Mouse (Mus musculus) liver, embryonic 16.5 days (tissue): ENCODE results near the gene 1700022I11Rik. TPM values are rescaled to one million over a fixed set of nuclear protein-coding genes. Genes with fewer than 3 reads are reported as not detected.
A peak's percentile ranks its signal among the peaks of the same experiment; 100 is the strongest.

ENCODE experiments used
- ATAC-seq: fragments of 200-750 bp; cut with Nextera tagmentation; 2 replicates; pipeline ENCODE4 v1.8.0; 2017; ENCODE audit warnings: low read depth, mild to moderate bottlenecking, moderate number of reproducible peaks, moderate library complexity
- H3K27ac ChIP-seq: fragments of 300-500 bp; sonication (generic); 2 replicates; pipeline ENCODE4 v1.5.1; 2014; ENCODE audit warnings: mild to moderate bottlenecking, low read length
- H3K27me3 ChIP-seq: fragments of 300-500 bp; sonication (generic); 2 replicates; pipeline ENCODE4 v1.6.1; 2014; ENCODE audit warnings: low read depth, low read length, mixed read lengths; ENCODE audit not compliant: control insufficient read depth, insufficient read depth
- H3K36me3 ChIP-seq: fragments of 300-500 bp; sonication (generic); 2 replicates; pipeline ENCODE4 v1.6.1; 2014; ENCODE audit warnings: mild to moderate bottlenecking; ENCODE audit not compliant: control insufficient read depth, insufficient read depth
- H3K4me1 ChIP-seq: fragments of 300-500 bp; sonication (generic); 2 replicates; pipeline ENCODE4 v1.6.1; 2014; ENCODE audit warnings: low read depth, low read length, mixed read lengths; ENCODE audit not compliant: control insufficient read depth
- H3K4me2 ChIP-seq: fragments of 300-500 bp; sonication (generic); 2 replicates; pipeline ENCODE4 v1.6.1; 2014; ENCODE audit warnings: low read depth, low read length, mixed read lengths
- H3K4me3 ChIP-seq: fragments of 300-500 bp; sonication (generic); 2 replicates; pipeline ENCODE4 v1.5.1; 2014; ENCODE audit warnings: low read depth, mild to moderate bottlenecking, low read length
- H3K9ac ChIP-seq: fragments of 300-500 bp; sonication (generic); 2 replicates; pipeline ENCODE4 v1.6.1; 2014; ENCODE audit warnings: low read depth, low read length
- H3K9me3 ChIP-seq: fragments of 300-500 bp; sonication (generic); replicated peaks from 2 replicates; pipeline ENCODE4 v1.6.1; 2016; ENCODE audit warnings: low read length; ENCODE audit not compliant: control insufficient read depth
- WGBS: fragments of 180-500 bp; shearing (Covaris S2); extraction: QIAGEN DNeasy Blood & Tissue Kit; methylation state at CpG from one replicate; pipeline ENCODE4 v1.1.7; 2014; ENCODE audit not compliant: insufficient replicate concordance; 5-methylcytosine and 5-hydroxymethylcytosine counted together
- polyA plus RNA-seq: library from polyadenylated mRNA; unstranded; fragments of >200 nt; fragmentation: Nextera tagmentation; extraction: Ambion mirVana; gene quantifications from 2 replicates; pipeline ENCODE4 v1.2.1, GENCODE M21; 2015

Gene 1700022I11Rik
- polyA plus RNA-seq, 1 experiment from 2014 or later: 0.17 TPM

- Histone ChIP-seq H3K4me2 (peak overlapping the region; percentile 18; the same call in 1 of the 2 replicates), H3K27me3 (peaks cover 10% of the 10 kb centered on the region), H3K9ac (no peak overlapping the region), H3K4me1 (peaks cover 3% of the 10 kb centered on the region; the same call in 1 of the 2 replicates), H3K9me3 (no peaks in the 10 kb centered on the region), H3K36me3 (no peaks in the 10 kb centered on the region), H3K4me3 (no peak overlapping the region), H3K27ac (no peak overlapping the region)
- ATAC-seq: no peak
- 7% methylated on average over 22 of the region's 22 CpGs for WGBS
Observed at GRCm38 (mm10) chr4:42933630-42934029, 35.8 kb upstream of the 1700022I11Rik start.

GRCm38 (mm10) chr4:42941396-42941795 lies 28.0 kb upstream of the 1700022I11Rik start:
- Histone ChIP-seq H3K9me3 (no peaks in the 10 kb centered on the region), H3K4me3 (no peak overlapping the region), H3K9ac (no peak overlapping the region), H3K4me1 (no peaks in the 10 kb centered on the region), H3K36me3 (no peaks in the 10 kb centered on the region), H3K27me3 (peaks cover 7% of the 10 kb centered on the region), H3K4me2 (no peak overlapping the region), H3K27ac (no peak overlapping the region)
- no peak for ATAC-seq
- 50% methylated on average over 7 of the region's 7 CpGs for WGBS

GRCm38 (mm10) chr4:42943341-42943740 lies 26.1 kb upstream of the 1700022I11Rik start:
- H3K4me2 ChIP-seq: no peak overlapping the region
- peaks cover 16% of the 10 kb centered on the region for H3K27me3 ChIP-seq
- H3K36me3 ChIP-seq: no peaks in the 10 kb centered on the region
- WGBS: 54% methylated on average over 5 of the region's 5 CpGs
- no peak overlapping the region for H3K9ac ChIP-seq
- H3K27ac ChIP-seq: no peak overlapping the region
- H3K4me1 ChIP-seq: no peaks in the 10 kb centered on the region
- no peak for ATAC-seq
- H3K9me3 ChIP-seq: no peaks in the 10 kb centered on the region
- H3K4me3 ChIP-seq: no peak overlapping the region

- H3K9ac ChIP-seq: no peak overlapping the region
- H3K4me3 ChIP-seq: no peak overlapping the region
- H3K36me3 ChIP-seq: no peaks in the 10 kb centered on the region
- no peaks in the 10 kb centered on the region for H3K4me1 ChIP-seq
- no peak overlapping the region for H3K4me2 ChIP-seq
- H3K27ac ChIP-seq: no peak overlapping the region
- H3K9me3 ChIP-seq: no peaks in the 10 kb centered on the region
- H3K27me3 ChIP-seq: peaks cover 24% of the 10 kb centered on the region
- ATAC-seq: no peak
- 65% methylated on average over 9 of the region's 9 CpGs for WGBS
Observed at GRCm38 (mm10) chr4:42944185-42944584, 25.2 kb upstream of the 1700022I11Rik start.

GRCm38 (mm10) chr4:42945043-42945442 lies 24.4 kb upstream of the 1700022I11Rik start:
- ATAC-seq: no peak
- Histone ChIP-seq H3K27me3 (peaks cover 32% of the 10 kb centered on the region), H3K4me1 (peaks cover under 1% of the 10 kb centered on the region; the same call in 1 of the 2 replicates), H3K9me3 (no peaks in the 10 kb centered on the region), H3K27ac (no peak overlapping the region), H3K4me3 (no peak overlapping the region), H3K9ac (no peak overlapping the region), H3K36me3 (no peaks in the 10 kb centered on the region), H3K4me2 (no peak overlapping the region)
- 10% methylated on average over 6 of the region's 6 CpGs for WGBS

GRCm38 (mm10) chr4:42945445-42945844 lies 24.0 kb upstream of the 1700022I11Rik start:
- WGBS: 69% methylated on average over 3 of the region's 3 CpGs
- no peak overlapping the region for H3K4me3 ChIP-seq
- no peak overlapping the region for H3K9ac ChIP-seq
- H3K27ac ChIP-seq: no peak overlapping the region
- no peak overlapping the region for H3K4me2 ChIP-seq
- H3K9me3 ChIP-seq: no peaks in the 10 kb centered on the region
- no peaks in the 10 kb centered on the region for H3K36me3 ChIP-seq
- H3K4me1 ChIP-seq: peaks cover 2% of the 10 kb centered on the region; the same call in 1 of the 2 replicates
- H3K27me3 ChIP-seq: peaks cover 36% of the 10 kb centered on the region
- no peak for ATAC-seq

GRCm38 (mm10) chr4:42945952-42946351 lies 23.5 kb upstream of the 1700022I11Rik start:
- H3K9me3 ChIP-seq: no peaks in the 10 kb centered on the region
- no peak overlapping the region for H3K9ac ChIP-seq
- H3K4me1 ChIP-seq: peaks cover 2% of the 10 kb centered on the region; the same call in 1 of the 2 replicates
- H3K36me3 ChIP-seq: no peaks in the 10 kb centered on the region
- ATAC-seq: no peak
- peaks cover 38% of the 10 kb centered on the region for H3K27me3 ChIP-seq
- no peak overlapping the region for H3K4me2 ChIP-seq
- no peak overlapping the region for H3K4me3 ChIP-seq
- no peak overlapping the region for H3K27ac ChIP-seq
- 3% methylated on average over 5 of the region's 5 CpGs for WGBS

GRCm38 (mm10) chr4:42946733-42947290 lies 22.6 kb upstream of the 1700022I11Rik start:
- H3K27ac ChIP-seq: no peak overlapping the region
- H3K4me3 ChIP-seq: no peak overlapping the region
- H3K27me3 ChIP-seq: peaks cover 38% of the 10 kb centered on the region
- no peak overlapping the region for H3K9ac ChIP-seq
- no peaks in the 10 kb centered on the region for H3K9me3 ChIP-seq
- no peak for ATAC-seq
- peaks cover 2% of the 10 kb centered on the region; the same call in 1 of the 2 replicates for H3K4me1 ChIP-seq
- H3K36me3 ChIP-seq: no peaks in the 10 kb centered on the region
- 41% methylated on average over 10 of the region's 10 CpGs for WGBS
- no peak overlapping the region for H3K4me2 ChIP-seq

- 39% methylated on average over 13 of the region's 13 CpGs for WGBS
- no peaks in the 10 kb centered on the region for H3K36me3 ChIP-seq
- ATAC-seq: no peak
- H3K4me2 ChIP-seq: no peak overlapping the region
- peaks cover 2% of the 10 kb centered on the region; the same call in 1 of the 2 replicates for H3K4me1 ChIP-seq
- H3K27me3 ChIP-seq: peaks cover 38% of the 10 kb centered on the region
- H3K9ac ChIP-seq: no peak overlapping the region
- no peak overlapping the region for H3K4me3 ChIP-seq
- no peak overlapping the region for H3K27ac ChIP-seq
- no peaks in the 10 kb centered on the region for H3K9me3 ChIP-seq
Observed at GRCm38 (mm10) chr4:42948527-42948926, 20.9 kb upstream of the 1700022I11Rik start.
